Mouse (Mus musculus): ENCODE data around the gene 1700093K21Rik. TPM values are rescaled to one million over a fixed set of nuclear protein-coding genes. Genes with fewer than 3 reads are reported as not detected.

The 1700093K21Rik gene
- polyA plus RNA-seq, 1 experiment from 2014 or later = not detected

Small RNA genes within 50 kb of the gene (microRNA-seq; reads per million reads assigned to microRNA genes)
- not detected for gene Gm47279 (ENCODE audit: borderline number of aligned reads)

Other genes starting within 250 kb of the 1700093K21Rik start
- 37.7 and 40.4 TPM in 2 replicates for gene Usp34, start 214.3 kb downstream of the 1700093K21Rik start, polyA plus RNA-seq (2014; fragmentation: Nextera tagmentation; extraction: Ambion mirVana)
- 161 and 178 TPM in 2 replicates for gene Ahsa2, start 23.1 kb downstream of the 1700093K21Rik start, polyA plus RNA-seq (2014; fragmentation: Nextera tagmentation; extraction: Ambion mirVana)
- 36.8 and 42.1 TPM in 2 replicates for gene 0610010F05Rik, start 112.5 kb upstream of the 1700093K21Rik start, polyA plus RNA-seq (2014; fragmentation: Nextera tagmentation; extraction: Ambion mirVana)
- gene Pus10, start 144.5 kb upstream of the 1700093K21Rik start, polyA plus RNA-seq (2014; fragmentation: Nextera tagmentation; extraction: Ambion mirVana) = 32.0 and 41.0 TPM in 2 replicates
- 48.0 and 48.6 TPM in 2 replicates for gene Pex13, start 144.8 kb upstream of the 1700093K21Rik start, polyA plus RNA-seq (2014; fragmentation: Nextera tagmentation; extraction: Ambion mirVana)
- gene Rel, start 249.8 kb upstream of the 1700093K21Rik start, polyA plus RNA-seq (2014; fragmentation: Nextera tagmentation; extraction: Ambion mirVana) = 0.86 and 0.94 TPM in 2 replicates